Mouse (Mus musculus) stomach, adult 2 months (tissue): Measurements from ENCODE around the gene Ap1s3. TPM values are rescaled to one million over a fixed set of nuclear protein-coding genes. Genes with fewer than 3 reads are reported as not detected.

ENCODE experiments used
- polyA plus RNA-seq: library from polyadenylated mRNA; depleted of rRNA; stranded (reverse); fragments of >200 nt; gene quantifications from 2 replicates; pipeline ENCODE4 v1.2.3, GENCODE M21; 2012; rRNA removed

Ap1s3 gene
- polyA plus RNA-seq, result 37.4 and 45.2 TPM in 2 replicates

GRCm38 (mm10) chr1:79671543-79672337, at the start of gene Ap1s3:
Gene Ap1s3 (minus strand): TSS chr1:79671972.

Other genes with a start within 250 kb of the Ap1s3 start
- 0.10 and 0.25 TPM in 2 replicates for gene Scg2, start 231.9 kb downstream of the Ap1s3 start, polyA plus RNA-seq
- 3.5 and 4.6 TPM in 2 replicates for gene Mrpl44, start 104.0 kb upstream of the Ap1s3 start, polyA plus RNA-seq
- 14.1 and 18.1 TPM in 2 replicates for gene Wdfy1, start 104.2 kb upstream of the Ap1s3 start, polyA plus RNA-seq
- gene Serpine2, start 189.2 kb upstream of the Ap1s3 start, polyA plus RNA-seq, result 11.3 and 12.4 TPM in 2 replicates